Mouse (Mus musculus) MEL (cell line): ENCODE results near the gene Lrrc26. TPM values are rescaled to one million over a fixed set of nuclear protein-coding genes. Genes with fewer than 3 reads are reported as not detected.

Source experiments
- DNase-seq: peaks from one replicate; pipeline ENCODE4 v3.0.0; 2011; ENCODE audit warnings: low read depth, low spot score
- H3K27ac ChIP-seq: 2 replicates; pipeline ENCODE4 v1.5.1; 2012; ENCODE audit warnings: low read depth, mild to moderate bottlenecking, control low read depth, low read length, moderate library complexity; ENCODE audit not compliant: control insufficient read depth
- H3K27me3 ChIP-seq, 2 experiments: fragments of 150-350 bp in 1 of 2; sonication (generic) in 1 of 2; 2 replicates each; pipeline ENCODE4 v1.6.1; 2012; ENCODE audit warnings: low read length in 2 of 2, mild to moderate bottlenecking in 2 of 2, improper control_type of control experiment in 1 of 2, moderate library complexity in 1 of 2; ENCODE audit not compliant: insufficient read depth in 2 of 2, control insufficient read depth in 1 of 2
- H3K36me3 ChIP-seq, 2 experiments: 2 replicates each; pipeline ENCODE4 v1.6.1; 2012 to 2014; ENCODE audit warnings: low read length in 2 of 2, improper control_type of control experiment in 1 of 2, inconsistent platforms in 1 of 2, mild to moderate bottlenecking in 1 of 2; ENCODE audit not compliant: insufficient read depth in 2 of 2, control insufficient read depth in 1 of 2
- H3K4me1 ChIP-seq, 2 experiments: fragments of 150-350 bp in 1 of 2; sonication (generic) in 1 of 2; 2 replicates each; pipeline ENCODE4 v1.6.1; 2012; ENCODE audit warnings: low read length in 2 of 2, improper control_type of control experiment in 1 of 2, mild to moderate bottlenecking in 1 of 2; ENCODE audit not compliant: insufficient read depth in 2 of 2, control insufficient read depth in 1 of 2
- H3K4me3 ChIP-seq, 2 experiments: fragments of 150-350 bp in 1 of 2; sonication (generic) in 1 of 2; 2 replicates each; pipeline ENCODE4 v1.5.1; 2012; ENCODE audit warnings: low read depth in 2 of 2, low read length in 2 of 2, mild to moderate bottlenecking in 2 of 2, moderate library complexity in 2 of 2, control low read depth in 1 of 2, improper control_type of control experiment in 1 of 2; ENCODE audit not compliant: control insufficient read depth in 1 of 2, insufficient read depth in 1 of 2
- H3K79me2 ChIP-seq: 2 replicates; pipeline ENCODE4 v1.6.1; 2012; ENCODE audit warnings: mild to moderate bottlenecking, low read length, moderate library complexity; ENCODE audit not compliant: control insufficient read depth, poor library complexity, insufficient read depth
- H3K9ac ChIP-seq: 2 replicates; pipeline ENCODE4 v1.6.1; 2012; ENCODE audit warnings: low read depth, mild to moderate bottlenecking, control low read depth, low read length, moderate library complexity; ENCODE audit not compliant: control insufficient read depth, poor library complexity, severe bottlenecking
- H3K9me3 ChIP-seq: fragments of 150-350 bp; sonication (generic); replicated peaks from 2 replicates; pipeline ENCODE4 v1.6.1; 2012; ENCODE audit warnings: mild to moderate bottlenecking, low read length, improper control_type of control experiment, moderate library complexity; ENCODE audit not compliant: insufficient read depth
- BHLHE40 ChIP-seq: IDR thresholded peaks from 2 replicates; pipeline ENCODE4 v1.6.1; 2012; ENCODE audit warnings: low read depth, mild to moderate bottlenecking, inconsistent platforms, low read length, improper control_type of control experiment, borderline replicate concordance
- CHD1 ChIP-seq: IDR thresholded peaks from 2 replicates; pipeline ENCODE4 v1.6.1; 2012; ENCODE audit warnings: low read depth, mild to moderate bottlenecking, inconsistent platforms, low read length, improper control_type of control experiment
- CHD2 ChIP-seq: IDR thresholded peaks from 2 replicates; pipeline ENCODE4 v1.6.1; 2011; ENCODE audit warnings: low read length, improper control_type of control experiment
- CTCF ChIP-seq, 3 experiments: IDR thresholded peaks in 2 of 3; conservative IDR thresholded peaks in 1 of 3; 2 replicates each; pipeline ENCODE4 v1.5.1; 2011 to 2012; ENCODE audit warnings: low read length in 3 of 3, low read depth in 2 of 3, mild to moderate bottlenecking in 2 of 3, improper control_type of control experiment in 1 of 3, inconsistent platforms in 1 of 3, mixed read lengths in 1 of 3, moderate library complexity in 1 of 3; ENCODE audit not compliant: control insufficient read depth in 1 of 3, insufficient read depth in 1 of 3, poor library complexity in 1 of 3, severe bottlenecking in 1 of 3
- E2F4 ChIP-seq: IDR thresholded peaks from 2 replicates; pipeline ENCODE4 v1.6.1; 2011; ENCODE audit warnings: low read depth, low read length, improper control_type of control experiment, borderline replicate concordance
- ELF1 ChIP-seq: IDR thresholded peaks from 2 replicates; pipeline ENCODE4 v1.6.1; 2014; ENCODE audit warnings: low read depth, mild to moderate bottlenecking, inconsistent platforms, low read length, improper control_type of control experiment, moderate library complexity
- EP300 ChIP-seq, 2 experiments: IDR thresholded peaks; 2 replicates each; pipeline ENCODE4 v1.6.1; 2011; ENCODE audit warnings: improper control_type of control experiment in 2 of 2, low read length in 2 of 2, low read depth in 1 of 2, mild to moderate bottlenecking in 1 of 2
- ETS1 ChIP-seq: IDR thresholded peaks from 2 replicates; pipeline ENCODE4 v1.6.1; 2012; ENCODE audit warnings: low read depth, mild to moderate bottlenecking, inconsistent platforms, low read length, improper control_type of control experiment, moderate library complexity
- GABPA ChIP-seq: IDR thresholded peaks from 2 replicates; pipeline ENCODE4 v1.6.1; 2012; ENCODE audit warnings: low read depth, mild to moderate bottlenecking, inconsistent platforms, low read length, improper control_type of control experiment, moderate library complexity
- GATA1 ChIP-seq: IDR thresholded peaks from 2 replicates; pipeline ENCODE4 v1.6.1; 2011; ENCODE audit warnings: low read depth, low read length, improper control_type of control experiment
- HCFC1 ChIP-seq: IDR thresholded peaks from 2 replicates; pipeline ENCODE4 v1.6.1; 2012; ENCODE audit warnings: low read depth, mild to moderate bottlenecking, inconsistent platforms, low read length, improper control_type of control experiment, moderate library complexity
- JUND ChIP-seq: IDR thresholded peaks from 2 replicates; pipeline ENCODE4 v1.6.1; 2011; ENCODE audit warnings: low read depth, mild to moderate bottlenecking, improper control_type of control experiment, low read length
- KAT2A ChIP-seq: conservative IDR thresholded peaks from 2 replicates; pipeline ENCODE4 v1.6.1; 2012; ENCODE audit warnings: low read depth, low read length, improper control_type of control experiment, inconsistent platforms
- MAFK ChIP-seq: IDR thresholded peaks from 2 replicates; pipeline ENCODE4 v1.6.1; 2011; ENCODE audit warnings: low read depth, mild to moderate bottlenecking, low read length, improper control_type of control experiment, borderline replicate concordance
- MAX ChIP-seq: IDR thresholded peaks from 2 replicates; pipeline ENCODE4 v1.6.1; 2011; ENCODE audit warnings: low read length, improper control_type of control experiment
- MAZ ChIP-seq: IDR thresholded peaks from 2 replicates; pipeline ENCODE4 v1.6.1; 2012; ENCODE audit warnings: low read depth, mild to moderate bottlenecking, inconsistent platforms, low read length, improper control_type of control experiment
- MEF2A ChIP-seq: IDR thresholded peaks from 2 replicates; pipeline ENCODE4 v1.6.1; 2014; ENCODE audit warnings: low read depth, mild to moderate bottlenecking, inconsistent platforms, low read length, improper control_type of control experiment; ENCODE audit not compliant: poor library complexity, insufficient replicate concordance, severe bottlenecking; ENCODE audit errors: extremely low read depth
- MXI1 ChIP-seq: IDR thresholded peaks from 2 replicates; pipeline ENCODE4 v1.6.1; 2011; ENCODE audit warnings: mild to moderate bottlenecking, low read depth, low read length, improper control_type of control experiment
- MYB ChIP-seq: IDR thresholded peaks from 2 replicates; pipeline ENCODE4 v1.6.1; 2011; ENCODE audit warnings: mild to moderate bottlenecking, low read depth, low read length, improper control_type of control experiment
- MYC ChIP-seq: IDR thresholded peaks from 2 replicates; pipeline ENCODE4 v1.6.1; 2011; ENCODE audit warnings: low read depth, mild to moderate bottlenecking, low read length, improper control_type of control experiment, moderate library complexity
- NELFE ChIP-seq: IDR thresholded peaks from 2 replicates; pipeline ENCODE4 v1.6.1; 2011; ENCODE audit warnings: low read depth, low read length, improper control_type of control experiment
- NRF1 ChIP-seq: IDR thresholded peaks from 2 replicates; pipeline ENCODE4 v1.6.1; 2014; ENCODE audit warnings: low read depth, mild to moderate bottlenecking, inconsistent platforms, low read length, improper control_type of control experiment, moderate library complexity; ENCODE audit not compliant: poor library complexity, insufficient read depth, severe bottlenecking
- POLR2A ChIP-seq, 2 experiments: IDR thresholded peaks; 2 replicates each; pipeline ENCODE4 v1.6.1; 2011 to 2012; ENCODE audit warnings: low read length in 2 of 2, mild to moderate bottlenecking in 2 of 2, control low read depth in 1 of 2, improper control_type of control experiment in 1 of 2, low read depth in 1 of 2, moderate library complexity in 1 of 2; ENCODE audit not compliant: control insufficient read depth in 1 of 2, insufficient read depth in 1 of 2, poor library complexity in 1 of 2
- POLR2AphosphoS2 ChIP-seq: IDR thresholded peaks from 2 replicates; pipeline ENCODE4 v1.6.1; 2011; ENCODE audit warnings: low read length, improper control_type of control experiment
- POLR2AphosphoS5 ChIP-seq: IDR thresholded peaks from 2 replicates; pipeline ENCODE4 v1.6.1; 2012; ENCODE audit warnings: low read depth, borderline replicate concordance, mild to moderate bottlenecking, inconsistent platforms, low read length, moderate library complexity, mixed read lengths
- RAD21 ChIP-seq: IDR thresholded peaks from 2 replicates; pipeline ENCODE4 v1.6.1; 2011; ENCODE audit warnings: mild to moderate bottlenecking, low read depth, low read length, improper control_type of control experiment
- RCOR1 ChIP-seq: IDR thresholded peaks from 2 replicates; pipeline ENCODE4 v1.6.1; 2012; ENCODE audit warnings: low read depth, mild to moderate bottlenecking, inconsistent platforms, low read length, improper control_type of control experiment
- SIN3A ChIP-seq: IDR thresholded peaks from 2 replicates; pipeline ENCODE4 v1.6.1; 2012; ENCODE audit warnings: low read length, improper control_type of control experiment, inconsistent platforms
- SMC3 ChIP-seq: IDR thresholded peaks from 2 replicates; pipeline ENCODE4 v1.6.1; 2011; ENCODE audit warnings: low read depth, low read length, improper control_type of control experiment
- TAL1 ChIP-seq: IDR thresholded peaks from 2 replicates; pipeline ENCODE4 v1.6.1; 2012; ENCODE audit warnings: mild to moderate bottlenecking, inconsistent platforms, low read length, moderate library complexity, mixed read lengths
- TBP ChIP-seq: IDR thresholded peaks from 2 replicates; pipeline ENCODE4 v1.8.0; 2011; ENCODE audit warnings: low read depth, low read length, improper control_type of control experiment
- TCF12 ChIP-seq: IDR thresholded peaks from 2 replicates; pipeline ENCODE4 v1.6.1; 2014; ENCODE audit warnings: low read depth, mild to moderate bottlenecking, inconsistent platforms, low read length, improper control_type of control experiment, moderate library complexity
- USF1 ChIP-seq: IDR thresholded peaks from 2 replicates; pipeline ENCODE4 v1.6.1; 2014; ENCODE audit warnings: low read depth, mild to moderate bottlenecking, inconsistent platforms, low read length, improper control_type of control experiment, moderate library complexity
- USF2 ChIP-seq, 2 experiments: IDR thresholded peaks; 2 replicates each; pipeline ENCODE4 v1.6.1; 2011 to 2012; ENCODE audit warnings: improper control_type of control experiment in 2 of 2, low read length in 2 of 2, borderline replicate concordance in 1 of 2, inconsistent platforms in 1 of 2, low read depth in 1 of 2, mild to moderate bottlenecking in 1 of 2; ENCODE audit not compliant: insufficient read depth in 1 of 2
- ZC3H11A ChIP-seq: IDR thresholded peaks from 2 replicates; pipeline ENCODE4 v1.6.1; 2012; ENCODE audit warnings: low read depth, mild to moderate bottlenecking, inconsistent platforms, low read length, improper control_type of control experiment
- ZKSCAN1 ChIP-seq: IDR thresholded peaks from 2 replicates; pipeline ENCODE4 v1.6.1; 2012; ENCODE audit warnings: low read depth, mild to moderate bottlenecking, inconsistent platforms, low read length, improper control_type of control experiment, moderate library complexity
- ZMIZ1 ChIP-seq: IDR thresholded peaks from 2 replicates; pipeline ENCODE4 v1.6.1; 2012; ENCODE audit warnings: low read depth, mild to moderate bottlenecking, inconsistent platforms, low read length, improper control_type of control experiment, moderate library complexity
- ZNF384 ChIP-seq: IDR thresholded peaks from 2 replicates; pipeline ENCODE4 v1.6.1; 2012; ENCODE audit warnings: low read depth, mild to moderate bottlenecking, inconsistent platforms, low read length, improper control_type of control experiment
- polyA plus RNA-seq, 2 experiments: library from polyadenylated mRNA; stranded (reverse) in 1 of 2; unstranded in 1 of 2; fragments of >175 nt in 1 of 2; fragments of >200 nt in 1 of 2; gene quantifications; 2 replicates each; pipeline versions ENCODE4 v1.2.1 to v1.2.4; 2012; ENCODE audit warnings: low replicate concordance in 2 of 2, low read depth in 1 of 2; ENCODE audit not compliant: insufficient read length in 2 of 2, insufficient read depth in 1 of 2, missing spikeins in 1 of 2
- total RNA-seq: library from RNA; depleted of rRNA; stranded (reverse); fragments of 300-350 nt; gene quantifications from 2 replicates; pipeline ENCODE4 v1.2.3, GENCODE M21; 2012

The Lrrc26 gene
- total and polyA plus RNA-seq, 3 experiments, result not detected

DNA sequence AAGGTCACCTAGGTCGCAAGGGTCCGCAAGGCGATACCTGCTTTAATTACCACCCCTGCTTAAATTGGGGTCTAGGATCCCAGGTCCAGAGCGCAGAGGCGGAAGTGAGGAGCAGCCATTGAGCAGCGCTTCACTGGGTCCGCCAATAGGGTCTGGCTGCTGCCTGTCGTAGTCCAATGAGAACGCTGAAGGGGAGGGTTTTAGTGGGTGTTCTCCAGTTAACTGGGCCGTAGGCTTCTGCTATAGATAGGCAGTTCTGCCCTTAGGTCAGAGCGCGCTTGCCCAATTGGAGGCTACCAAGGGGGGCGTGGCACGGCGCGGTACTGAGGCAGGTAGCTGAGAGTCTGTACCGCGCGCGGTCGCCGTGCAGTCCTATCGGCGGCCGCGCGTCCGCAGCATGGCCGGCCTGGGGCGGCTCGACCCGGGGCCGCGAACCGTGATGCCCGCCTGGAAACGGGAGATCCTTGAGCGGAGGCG, 27.4 kb upstream of the Lrrc26 start, which contains the start of gene Tprn:
Gene Tprn, plus strand, starts transcription at position 328 of the 477 bp plus-strand sequence.
- Histone ChIP-seq H3K4me3 (peak within 1 kb of the TSS; percentile 90 to 95), H3K79me2 (peaks cover 48% of the 10 kb centered on the region), H3K27ac (peak within 1 kb of the TSS; percentile 70), H3K27me3 (no peaks in the 10 kb centered on the region), H3K36me3 (peaks cover 0 to 25% of the 10 kb centered on the region in 2 experiments; a peak in 2 of 4 replicates), H3K9ac (peak within 1 kb of the TSS; percentile 93), H3K4me1 (peaks cover 8 to 36% of the 10 kb centered on the region in 2 experiments; a peak in 3 of 4 replicates), H3K9me3 (no peaks in the 10 kb centered on the region)
- DNase-seq, result peak; percentile 99
- no peak for TF ChIP-seq RAD21
- TF ChIP-seq ELF1, result peak; percentile 98
- TF ChIP-seq USF1, result no peak
- peak; percentile 70 for TF ChIP-seq NRF1
- TF ChIP-seq E2F4, result no peak
- TF ChIP-seq CTCF (IDR thresholded peaks at IDR 0.05 in 2 of 3, conservative IDR thresholded peaks at IDR 0.05 in 1 of 3; ENCODE audit: control insufficient read depth in 1 of 3, insufficient read depth in 1 of 3, low read depth in 2 of 3, low read length in 3 of 3, poor library complexity in 1 of 3, severe bottlenecking in 1 of 3), result no peak
- no peak for TF ChIP-seq TCF12
- TF ChIP-seq MAX, result peak; percentile 66
- peak; percentile 90 to 93 for TF ChIP-seq POLR2A (IDR thresholded peaks at IDR 0.05; ENCODE audit: control insufficient read depth in 1 of 2, insufficient read depth in 1 of 2, low read depth in 1 of 2, low read length in 2 of 2, poor library complexity in 1 of 2)
- TF ChIP-seq TBP, result peak; percentile 64; the same call in 1 of the 2 replicates
- no peak for TF ChIP-seq MYB
- no peak for TF ChIP-seq USF2 (IDR thresholded peaks at IDR 0.05; ENCODE audit: borderline replicate concordance in 1 of 2, insufficient read depth in 1 of 2, low read depth in 1 of 2, low read length in 2 of 2)
- peak; percentile 88 for TF ChIP-seq CHD2
- TF ChIP-seq POLR2AphosphoS2, result peak; percentile 55
- no peak for TF ChIP-seq ZKSCAN1
- TF ChIP-seq GATA1, result peak; percentile 50; the same call in 1 of the 2 replicates
- peak; percentile 86 for TF ChIP-seq HCFC1
- peak; percentile 76 for TF ChIP-seq MXI1
- TF ChIP-seq GABPA, result no peak
- no peak for TF ChIP-seq MAFK
- TF ChIP-seq JUND, result no peak
- no peak for TF ChIP-seq CHD1
- TF ChIP-seq MAZ, result no peak
- TF ChIP-seq BHLHE40, result no peak
- TF ChIP-seq POLR2AphosphoS5, result no peak
- TF ChIP-seq ZMIZ1, result peak; percentile 88
- no peak for TF ChIP-seq SMC3
- no peak for TF ChIP-seq TAL1
- TF ChIP-seq ZC3H11A, result no peak
- TF ChIP-seq NELFE, result peak; percentile 92
- no peak for TF ChIP-seq ZNF384
- no peak for TF ChIP-seq ETS1
- 0 out of 2 replicates have a peak, but pooled peaks have one; percentile 16 for TF ChIP-seq MEF2A
- peak; percentile 66 for TF ChIP-seq KAT2A
- TF ChIP-seq SIN3A, result peak; percentile 84
- TF ChIP-seq EP300 (IDR thresholded peaks at IDR 0.05; ENCODE audit: low read depth in 1 of 2, low read length in 2 of 2), result no peak
- 0 out of 2 replicates have a peak, but pooled peaks have one; percentile 51 for TF ChIP-seq MYC
- no peak for TF ChIP-seq RCOR1
